Mouse (Mus musculus): ENCODE data around the gene Pusl1. TPM values are rescaled to one million over a fixed set of nuclear protein-coding genes. Genes with fewer than 3 reads are reported as not detected.

The Pusl1 gene
- polyA plus RNA-seq, 1 experiment = 23.2 TPM

GRCm38 (mm10) chr4:155891011-155891471 is 540 bp downstream of the Pusl1 start:
- no peak for TF ChIP-seq POLR2A (IDR thresholded peaks at IDR 0.05; ENCODE audit: low read depth, low read length)
- TF ChIP-seq CTCF (IDR thresholded peaks at IDR 0.05; ENCODE audit: borderline replicate concordance, insufficient read depth, low read length) = no peak
- Histone ChIP-seq H3K4me3 (ENCODE audit: insufficient read depth, low read length) (peak overlapping the region; percentile 70), H3K27ac (ENCODE audit: insufficient read depth, low read length) (no peak overlapping the region), H3K4me1 (ENCODE audit: control insufficient read depth, insufficient read depth, low read length) (peaks cover 7% of the 10 kb centered on the region; the same call in 1 of the 2 replicates)

DNA sequence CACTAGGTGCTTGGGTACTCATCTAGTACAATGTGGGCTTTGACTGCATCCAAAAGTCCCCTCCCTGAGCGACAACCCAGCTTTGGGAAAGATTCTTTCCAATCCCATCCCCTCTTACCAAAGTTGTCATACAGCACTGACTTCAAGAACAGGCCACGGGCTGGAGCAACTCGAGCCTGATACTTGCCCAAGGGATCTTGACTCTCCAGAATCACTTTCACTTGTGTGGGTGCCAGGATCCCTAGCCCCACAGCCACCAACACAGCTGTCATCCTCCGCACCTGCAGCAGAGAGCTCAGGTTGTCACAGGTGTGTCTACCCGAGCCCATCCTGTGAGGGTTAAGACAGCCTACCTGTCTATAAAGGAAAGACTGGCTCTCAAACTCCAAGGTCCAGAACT is 2.3 kb downstream of the Pusl1 start:
- Histone ChIP-seq H3K27ac (ENCODE audit: insufficient read depth, low read length) (no peak overlapping the region), H3K4me3 (ENCODE audit: insufficient read depth, low read length) (no peak overlapping the region), H3K4me1 (ENCODE audit: control insufficient read depth, insufficient read depth, low read length) (peaks cover 3% of the 10 kb centered on the region; the same call in 1 of the 2 replicates)
- no peak for TF ChIP-seq CTCF (IDR thresholded peaks at IDR 0.05; ENCODE audit: borderline replicate concordance, insufficient read depth, low read length)
- no peak for TF ChIP-seq POLR2A (IDR thresholded peaks at IDR 0.05; ENCODE audit: low read depth, low read length)

GRCm38 (mm10) chr4:155888181-155888580 is 3.4 kb downstream of the Pusl1 start:
- H3K27ac ChIP-seq (ENCODE audit: insufficient read depth, low read length) = no peak overlapping the region
- peaks cover under 1% of the 10 kb centered on the region; the same call in 1 of the 2 replicates for H3K4me1 ChIP-seq (ENCODE audit: control insufficient read depth, insufficient read depth, low read length)
- H3K4me3 ChIP-seq (ENCODE audit: insufficient read depth, low read length) = no peak overlapping the region
- TF ChIP-seq CTCF (IDR thresholded peaks at IDR 0.05; ENCODE audit: borderline replicate concordance, insufficient read depth, low read length) (no peak), POLR2A (IDR thresholded peaks at IDR 0.05; ENCODE audit: low read depth, low read length) (no peak)

- no peak overlapping the region for H3K4me3 ChIP-seq (ENCODE audit: insufficient read depth, low read length)
- H3K27ac ChIP-seq (ENCODE audit: insufficient read depth, low read length) = no peak overlapping the region
- TF ChIP-seq CTCF (IDR thresholded peaks at IDR 0.05; ENCODE audit: borderline replicate concordance, insufficient read depth, low read length) = no peak
- no peaks in the 10 kb centered on the region for H3K4me1 ChIP-seq (ENCODE audit: control insufficient read depth, insufficient read depth, low read length)
These were observed 3.9 kb downstream of the Pusl1 start for GRCm38 (mm10) chr4:155887674-155888073.

GRCm38 (mm10) chr4:155886330-155886729 is 5.3 kb downstream of the Pusl1 start:
- H3K4me3 ChIP-seq (ENCODE audit: insufficient read depth, low read length) = no peak overlapping the region
- no peak for TF ChIP-seq CTCF (IDR thresholded peaks at IDR 0.05; ENCODE audit: borderline replicate concordance, insufficient read depth, low read length)
- no peak for TF ChIP-seq POLR2A (IDR thresholded peaks at IDR 0.05; ENCODE audit: low read depth, low read length)
- no peaks in the 10 kb centered on the region for H3K4me1 ChIP-seq (ENCODE audit: control insufficient read depth, insufficient read depth, low read length)
- no peak overlapping the region for H3K27ac ChIP-seq (ENCODE audit: insufficient read depth, low read length)

- H3K27ac ChIP-seq (ENCODE audit: insufficient read depth, low read length) = no peak overlapping the region
- TF ChIP-seq POLR2A (IDR thresholded peaks at IDR 0.05; ENCODE audit: low read depth, low read length) (no peak), CTCF (IDR thresholded peaks at IDR 0.05; ENCODE audit: borderline replicate concordance, insufficient read depth, low read length) (no peak)
- H3K4me1 ChIP-seq (ENCODE audit: control insufficient read depth, insufficient read depth, low read length) = no peaks in the 10 kb centered on the region
- H3K4me3 ChIP-seq (ENCODE audit: insufficient read depth, low read length) = no peak overlapping the region
These were observed 8.0 kb downstream of the Pusl1 start for GRCm38 (mm10) chr4:155883587-155883986.

GRCm38 (mm10) chr4:155871404-155871803 is 20.2 kb downstream of the Pusl1 start:
- no peak overlapping the region for H3K4me3 ChIP-seq (ENCODE audit: insufficient read depth, low read length)
- no peak for TF ChIP-seq CTCF (IDR thresholded peaks at IDR 0.05; ENCODE audit: borderline replicate concordance, insufficient read depth, low read length)
- TF ChIP-seq POLR2A (IDR thresholded peaks at IDR 0.05; ENCODE audit: low read depth, low read length) = no peak
- no peak overlapping the region for H3K27ac ChIP-seq (ENCODE audit: insufficient read depth, low read length)
- 0 out of 2 replicates have a peak, but pooled peaks cover 2% of the 10 kb centered on the region for H3K4me1 ChIP-seq (ENCODE audit: control insufficient read depth, insufficient read depth, low read length)

GRCm38 (mm10) chr4:155869317-155870033 is 22.1 kb downstream of the Pusl1 start, which contains the start of the genes Cptp and Ints11:
Cptp (minus strand) TSS chr4:155869440.
Ints11 (plus strand) TSS chr4:155869546.
- Histone ChIP-seq H3K27ac (ENCODE audit: insufficient read depth, low read length) (no peak within 1 kb of the TSS), H3K4me3 (ENCODE audit: insufficient read depth, low read length) (peak within 1 kb of the TSS; percentile 92), H3K4me1 (ENCODE audit: control insufficient read depth, insufficient read depth, low read length) (0 out of 2 replicates have a peak, but pooled peaks cover 2% of the 10 kb centered on the region)
- TF ChIP-seq CTCF (IDR thresholded peaks at IDR 0.05; ENCODE audit: borderline replicate concordance, insufficient read depth, low read length) = no peak
- TF ChIP-seq POLR2A (IDR thresholded peaks at IDR 0.05; ENCODE audit: low read depth, low read length) = peak; percentile 63

- Histone ChIP-seq H3K4me1 (ENCODE audit: control insufficient read depth, insufficient read depth, low read length) (0 out of 2 replicates have a peak, but pooled peaks cover 2% of the 10 kb centered on the region), H3K4me3 (ENCODE audit: insufficient read depth, low read length) (peak overlapping the region; percentile 87), H3K27ac (ENCODE audit: insufficient read depth, low read length) (no peak overlapping the region)
- TF ChIP-seq POLR2A (IDR thresholded peaks at IDR 0.05; ENCODE audit: low read depth, low read length) (no peak), CTCF (IDR thresholded peaks at IDR 0.05; ENCODE audit: borderline replicate concordance, insufficient read depth, low read length) (no peak)
These were observed 22.8 kb downstream of the Pusl1 start for GRCm38 (mm10) chr4:155868614-155869298.

DNA sequence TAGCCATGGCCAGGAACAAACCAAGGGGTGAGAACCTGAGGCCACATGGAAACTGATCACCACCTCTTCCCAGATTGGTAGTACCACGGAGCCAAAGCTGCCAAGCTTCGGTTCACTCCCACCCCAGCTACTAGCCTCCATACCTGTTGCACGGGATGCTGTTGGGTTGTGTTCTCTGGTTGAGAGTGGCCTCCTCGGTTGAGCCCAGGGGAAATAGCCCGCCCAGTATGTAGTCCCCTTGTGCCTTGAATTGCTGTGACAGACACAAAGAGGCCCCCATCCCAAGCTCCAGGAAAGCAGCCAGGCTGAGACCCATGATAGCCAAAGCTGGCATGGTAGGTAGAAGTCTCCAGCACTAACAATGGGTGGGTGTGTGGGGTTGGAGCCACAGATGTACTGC is 28.6 kb downstream of the Pusl1 start, which contains the start of gene Tas1r3:
Gene Tas1r3 (minus strand): TSS at position 362 of the 400 bp plus-strand sequence.
- H3K4me3 ChIP-seq (ENCODE audit: insufficient read depth, low read length) = no peak within 1 kb of the TSS
- TF ChIP-seq POLR2A (IDR thresholded peaks at IDR 0.05; ENCODE audit: low read depth, low read length) = no peak
- no peaks in the 10 kb centered on the region for H3K4me1 ChIP-seq (ENCODE audit: control insufficient read depth, insufficient read depth, low read length)
- H3K27ac ChIP-seq (ENCODE audit: insufficient read depth, low read length) = no peak within 1 kb of the TSS
